Mouse (Mus musculus): ENCODE measurements around the gene Spint5.
"Not testable (repeated sequence)": the region's sequence is repeated elsewhere in the genome, so short reads cannot be mapped to it uniquely, and the experiment has no call there.

The Spint5 gene

DNA sequence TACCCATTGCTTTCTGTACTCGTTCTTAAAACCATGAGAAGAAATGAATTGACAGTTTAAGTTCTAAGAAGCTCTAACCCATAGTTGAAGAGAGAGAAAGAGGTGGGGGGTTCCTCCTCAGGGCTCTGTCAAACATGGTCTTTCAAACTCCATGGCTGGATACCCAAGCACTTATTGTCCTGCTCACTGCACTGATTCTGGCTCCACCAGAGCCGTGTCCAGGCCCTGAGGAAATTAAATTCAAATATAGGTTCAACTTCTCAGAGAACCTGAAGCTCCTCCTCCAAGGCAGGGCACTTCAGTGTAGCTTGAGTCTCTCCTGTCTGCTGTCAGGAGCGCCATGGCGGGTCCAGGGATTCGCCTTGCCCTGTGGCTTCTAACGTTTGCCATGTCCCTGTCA, at the start of gene Spint5:
Spint5 (plus strand) TSS at position 301 of the 400 bp plus-strand sequence.
- in situ Hi-C loops (cut with MboI, MseI) = no loop called here

DNA sequence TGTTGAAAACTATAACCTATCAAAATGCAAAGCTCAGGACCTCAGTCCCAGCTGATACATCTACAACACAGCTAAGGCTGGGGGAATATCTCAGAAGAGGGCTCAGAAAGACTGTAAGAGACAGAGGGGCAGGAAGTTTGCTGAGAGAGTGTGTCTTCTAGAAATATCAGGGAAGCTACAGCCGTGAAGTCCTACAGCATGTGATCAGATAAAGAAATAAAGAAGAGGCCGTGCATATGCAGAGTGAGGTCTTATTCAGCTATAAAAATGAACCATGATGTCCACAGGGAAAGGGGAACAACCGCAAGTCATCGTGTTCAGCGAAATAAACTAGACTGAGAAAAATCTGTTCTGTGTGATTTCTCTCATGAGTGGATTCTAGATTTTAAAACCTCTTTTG, 44.8 kb upstream of the Spint5 start:
- in situ Hi-C loops (cut with MboI, MseI) = no loop called here

- in situ Hi-C loops (cut with MboI, MseI) = no loop called here
Observed at GRCm38 (mm10) chr2:164670938-164671337, 44.2 kb upstream of the Spint5 start.

DNA sequence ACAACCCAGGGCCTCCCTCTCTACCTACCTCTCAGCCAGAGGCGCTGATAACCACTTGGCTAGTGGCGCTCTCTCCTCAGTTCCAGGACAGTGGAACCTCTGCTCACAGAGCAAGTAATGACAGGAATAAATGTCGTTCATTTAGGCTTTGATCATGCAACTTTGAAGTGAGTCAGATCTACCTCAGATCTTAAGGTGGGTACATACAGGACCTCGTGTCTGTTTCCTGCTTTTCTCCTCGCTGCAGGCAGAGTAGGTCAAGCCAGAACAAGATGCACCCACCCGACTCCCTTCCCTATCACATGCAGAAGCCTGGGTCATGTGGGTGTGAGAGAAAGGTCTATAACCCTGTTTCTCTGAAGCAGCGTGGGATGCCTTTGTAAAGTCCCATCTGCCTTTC, 41.1 kb upstream of the Spint5 start, which contains the start of gene Wfdc11:
Wfdc11 (minus strand) TSS at position 101 of the 400 bp plus-strand sequence.
- in situ Hi-C loops (cut with MboI, MseI) = no loop called here

GRCm38 (mm10) chr2:164676103-164676502, 39.0 kb upstream of the Spint5 start:
- in situ Hi-C loops (cut with MboI, MseI) = no loop called here

DNA sequence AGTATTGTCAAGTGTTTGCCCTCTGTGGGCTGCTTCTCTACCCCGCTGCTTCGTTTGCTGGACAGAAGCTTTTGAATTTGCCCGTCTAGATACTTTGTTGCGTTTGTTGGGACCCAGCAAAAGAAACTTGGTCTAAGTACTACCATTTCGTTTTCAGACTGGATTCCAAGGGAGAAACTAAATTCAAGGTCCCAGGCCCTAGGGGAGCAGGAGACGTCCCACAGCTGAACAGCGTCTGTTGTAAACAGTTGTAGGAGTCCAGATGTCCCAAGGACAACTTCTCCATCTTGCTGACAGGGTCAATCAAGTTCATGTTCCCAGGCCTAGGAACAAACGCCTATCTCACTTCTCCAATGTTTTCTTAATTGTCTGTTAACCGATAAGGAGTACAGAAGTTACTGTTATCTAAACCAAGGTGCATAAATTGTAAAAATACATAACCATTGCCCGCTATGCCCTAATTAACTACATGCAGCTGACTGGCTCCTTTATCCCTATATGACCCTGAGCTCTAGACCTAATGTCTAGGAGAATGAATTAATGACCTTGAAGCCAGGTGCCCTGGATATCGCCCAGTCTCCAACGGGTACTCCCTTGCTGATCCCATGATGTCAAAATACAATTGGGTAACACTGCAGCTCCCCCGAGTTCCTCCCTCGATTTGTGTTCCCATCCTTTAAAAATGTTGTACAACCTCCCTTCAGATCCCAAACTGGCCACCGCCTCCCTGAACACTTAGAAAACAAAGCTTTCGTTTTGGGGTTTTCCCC, 38.0 kb upstream of the Spint5 start:
- in situ Hi-C loops (cut with MboI, MseI) = no loop called here

DNA sequence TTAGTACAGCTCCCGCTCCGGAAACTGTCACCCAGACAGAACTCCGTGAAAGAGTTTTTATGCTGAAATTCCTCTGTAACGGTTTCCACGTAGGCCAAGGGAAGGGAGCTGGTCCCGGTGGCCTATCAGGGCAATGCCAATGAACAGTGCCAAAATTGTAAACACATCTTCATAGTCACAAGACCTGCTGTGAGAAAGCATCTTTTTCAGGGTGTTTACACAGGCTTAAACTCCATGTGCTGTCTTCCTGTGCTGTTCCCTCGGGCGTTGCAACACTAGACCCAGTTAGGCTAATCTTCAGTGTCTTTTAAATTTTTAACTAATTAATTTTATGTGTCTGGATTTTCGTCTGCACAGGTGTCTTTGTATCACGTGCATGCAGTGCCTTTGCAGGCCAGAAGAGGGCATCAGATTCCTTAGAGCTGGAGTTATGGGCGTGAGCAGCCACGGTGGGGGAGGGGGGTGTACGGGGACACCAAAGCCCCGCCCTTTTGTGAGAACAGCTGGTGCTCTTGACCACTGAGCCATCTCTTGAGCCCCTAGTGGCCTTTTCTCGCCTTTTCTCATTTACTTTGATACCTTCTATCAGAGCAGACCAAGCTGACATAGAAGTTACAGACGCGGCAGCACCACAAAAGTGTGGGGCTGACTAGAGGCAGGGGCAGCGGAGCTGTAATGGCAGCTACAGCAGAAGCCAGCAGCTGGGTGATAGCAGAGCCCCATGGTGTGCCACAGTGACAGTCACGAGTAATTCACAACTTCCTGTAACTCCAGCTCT, 36.1 kb upstream of the Spint5 start:
- in situ Hi-C loops (cut with MboI, MseI) = no loop called here

- in situ Hi-C loops (cut with MboI, MseI) = no loop called here
Observed at GRCm38 (mm10) chr2:164679906-164680305, 35.2 kb upstream of the Spint5 start.

GRCm38 (mm10) chr2:164684807-164685206, 30.3 kb upstream of the Spint5 start, which contains the start of gene Wfdc13:
TSS of gene Wfdc13 (plus strand) at chr2:164685107.
- in situ Hi-C loops (cut with MboI, MseI) = no loop called here

DNA sequence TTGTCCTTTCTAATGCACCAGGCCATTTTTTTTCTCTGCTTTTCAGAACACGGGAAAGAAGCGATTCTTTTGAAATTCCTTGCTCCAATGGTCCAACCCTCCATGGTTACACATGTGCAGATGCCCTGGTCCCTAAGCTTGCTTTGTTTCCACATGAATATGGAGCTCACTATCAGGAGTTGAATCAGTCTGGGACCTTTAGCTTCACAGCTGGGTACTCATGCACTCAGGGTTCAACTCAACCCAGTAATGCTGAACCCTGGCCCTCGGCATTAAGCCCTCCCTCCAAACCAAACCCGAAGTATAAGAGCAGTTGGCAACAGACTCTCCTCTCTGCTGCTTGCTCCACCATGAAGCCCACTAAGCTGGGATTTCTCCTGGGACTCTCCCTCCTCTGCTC, 16.9 kb upstream of the Spint5 start, which contains the start of gene Spint4:
Spint4 (plus strand) TSS at position 301 of the 400 bp plus-strand sequence.
- in situ Hi-C loops (cut with MboI, MseI) = no loop called here

GRCm38 (mm10) chr2:164700959-164701358, 14.1 kb upstream of the Spint5 start:
- in situ Hi-C loops (cut with MboI, MseI) = no loop called here

- in situ Hi-C loops (cut with MboI, MseI) = no loop called here
Observed at GRCm38 (mm10) chr2:164701761-164702160, 13.3 kb upstream of the Spint5 start.

- in situ Hi-C loops (cut with MboI, MseI) = no loop called here
Observed at GRCm38 (mm10) chr2:164704235-164704634, 10.9 kb upstream of the Spint5 start.

DNA sequence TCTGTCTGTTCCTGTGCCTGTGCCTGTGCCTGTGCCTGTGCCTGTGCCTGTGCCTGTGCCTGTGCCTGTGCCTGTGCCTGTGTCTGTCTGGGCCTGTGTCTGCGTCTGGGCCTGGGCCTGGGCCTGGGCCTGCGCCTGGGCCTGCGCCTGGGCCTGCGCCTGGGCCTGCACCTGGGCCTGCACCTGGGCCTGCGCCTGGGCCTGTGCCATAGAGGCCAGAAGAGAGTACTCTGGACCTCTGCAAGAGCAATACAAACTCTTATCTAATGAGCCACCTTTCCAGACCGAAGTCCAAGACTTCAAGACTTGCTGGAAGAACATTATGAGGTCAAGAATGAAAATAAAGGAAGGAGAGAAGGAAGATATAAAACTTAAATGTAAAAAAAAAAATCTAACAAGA, 9.8 kb upstream of the Spint5 start:
- in situ Hi-C loops (cut with MboI, MseI) = no loop called here

GRCm38 (mm10) chr2:164705991-164706390, 9.1 kb upstream of the Spint5 start:
- in situ Hi-C loops (cut with MboI, MseI) = no loop called here

DNA sequence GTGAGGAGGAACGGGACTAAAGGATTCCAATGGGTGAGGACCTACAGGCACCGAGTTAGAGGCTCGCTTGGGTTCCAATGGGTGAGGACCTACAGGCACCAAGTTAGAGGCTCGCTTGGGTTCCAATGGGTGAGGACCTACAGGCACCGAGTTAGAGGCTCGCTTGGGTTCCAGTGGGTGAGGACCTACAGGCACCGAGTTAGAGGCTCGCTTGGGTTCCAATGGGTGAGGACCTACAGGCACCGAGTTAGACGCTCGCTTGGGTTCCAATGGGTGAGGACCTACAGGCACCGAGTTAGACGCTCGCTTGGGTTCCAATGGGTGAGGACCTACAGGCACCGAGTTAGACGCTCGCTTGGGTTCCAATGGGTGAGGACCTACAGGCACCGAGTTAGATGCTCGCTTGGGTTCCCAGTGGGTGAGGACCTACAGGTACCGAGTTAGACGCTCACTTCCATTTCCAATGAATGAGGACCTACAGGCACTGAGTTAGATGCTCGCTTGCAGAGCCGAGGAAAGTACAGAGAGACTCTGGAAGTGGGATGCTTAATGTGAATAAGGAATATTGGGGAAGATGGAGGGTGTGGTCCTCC, 1.2 kb downstream of the Spint5 start:
- in situ Hi-C loops (cut with MboI, MseI) = not testable (repeated sequence)

DNA sequence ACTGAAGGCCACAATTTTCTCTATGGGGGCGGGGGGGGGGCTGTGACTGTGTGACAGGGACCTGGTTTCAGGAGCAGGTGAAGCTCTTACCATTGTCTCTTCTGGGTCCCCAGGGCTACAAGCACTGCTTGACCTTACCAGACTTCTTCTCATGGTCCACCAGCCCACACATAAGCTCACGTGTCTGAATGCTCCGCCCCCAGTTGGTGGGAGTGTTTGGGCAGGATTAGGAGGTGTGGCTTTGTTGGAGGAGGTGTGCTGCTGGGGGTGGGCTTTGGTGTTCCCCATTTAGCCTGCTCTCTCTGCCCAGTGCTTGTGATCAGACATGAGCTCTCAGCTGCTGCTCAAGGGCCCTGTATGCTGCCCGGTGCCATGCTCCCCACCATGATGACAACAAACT, 8.2 kb downstream of the Spint5 start:
- in situ Hi-C loops (cut with MboI, MseI) = loop anchor here (10.0 kb wide), 1 partner anchor 128 kb away; the partner anchor contains the start of gene Eppin

GRCm38 (mm10) chr2:164725895-164726619, 11.0 kb downstream of the Spint5 start:
- in situ Hi-C loops (cut with MboI, MseI) = loop anchor here (10.0 to 25.0 kb wide), 2 partner anchors 131 to 289 kb away; partner anchors contain the start of genes Eppin and Sdc4

DNA sequence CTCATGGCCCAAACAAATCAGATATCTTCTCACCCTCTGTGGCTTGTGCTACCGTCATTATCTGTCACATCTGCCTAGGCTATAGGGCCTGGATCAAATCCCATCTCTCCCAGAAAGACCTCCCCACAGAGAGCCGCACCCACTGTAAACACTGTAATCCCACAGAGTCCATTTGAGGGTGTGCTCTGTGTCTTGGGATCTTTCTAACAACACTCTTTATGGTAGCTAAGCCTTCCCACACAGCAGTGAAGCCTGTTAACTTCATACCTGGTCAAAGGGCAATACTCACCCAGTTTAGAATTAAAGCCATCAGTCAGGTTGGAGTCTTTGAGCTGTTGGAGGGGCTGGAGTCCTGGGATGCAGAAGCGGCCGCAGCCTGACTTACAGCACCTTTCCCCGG, 16.6 kb downstream of the Spint5 start:
- in situ Hi-C loops (cut with MboI, MseI) = loop anchor here (25.0 kb wide), 1 partner anchor 294 kb away; the partner anchor contains the start of gene Sdc4

GRCm38 (mm10) chr2:164733259-164733658, 18.2 kb downstream of the Spint5 start:
- in situ Hi-C loops (cut with MboI, MseI) = loop anchor here (25.0 kb wide), 1 partner anchor 296 kb away; the partner anchor contains the start of gene Sdc4

GRCm38 (mm10) chr2:164734839-164735238, 19.7 kb downstream of the Spint5 start:
- in situ Hi-C loops (cut with MboI, MseI) = loop anchor here (25.0 kb wide), 1 partner anchor 298 kb away; the partner anchor contains the start of gene Sdc4
